Mouse (Mus musculus) ovary, adult 18-20 months (tissue): Measurements from ENCODE around the gene D1Ertd622e.

Experiments used
- DNase-seq: peaks from one replicate; pipeline ENCODE4 v3.0.0; 2022; ENCODE audit warnings: low spot score, mixed read lengths

Gene D1Ertd622e

DNA sequence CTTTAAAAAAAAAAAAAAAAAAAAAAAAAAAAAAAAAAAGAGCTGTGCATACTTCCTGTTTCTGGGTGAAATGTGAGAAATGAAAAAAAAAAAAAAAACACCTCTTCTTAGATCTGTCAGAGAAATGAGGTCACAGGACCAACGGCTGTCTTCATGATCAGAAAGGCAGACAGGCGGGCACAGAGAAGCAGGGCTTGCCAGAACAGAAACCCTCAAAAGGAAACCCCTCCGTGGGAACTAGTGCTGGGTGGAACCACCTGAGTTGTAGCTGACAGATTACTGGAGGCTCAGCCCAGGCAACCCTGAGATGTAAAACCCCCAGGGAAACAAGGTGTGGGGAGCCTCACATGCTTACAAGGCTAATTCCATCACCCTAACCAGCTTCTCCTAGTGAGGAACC lies 81.6 kb downstream of the D1Ertd622e start:
- no peak for DNase-seq

DNA sequence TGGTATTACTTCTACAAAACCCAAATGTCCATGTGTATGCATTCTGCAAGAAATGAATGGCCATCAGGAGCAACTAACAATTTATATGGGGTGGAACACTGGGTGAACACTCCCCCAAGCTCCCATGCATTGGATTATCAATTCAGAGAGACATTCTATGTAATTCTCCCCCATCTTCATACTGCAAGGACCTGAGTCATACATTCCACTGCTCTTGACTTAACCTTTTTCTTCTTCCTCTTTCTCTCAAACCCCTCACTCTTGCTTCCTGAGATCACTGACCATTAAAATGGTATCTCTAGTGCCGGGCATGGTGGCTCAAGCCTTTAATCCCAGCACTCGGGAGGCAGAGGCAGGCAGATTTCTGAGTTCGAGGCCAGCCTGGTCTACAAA lies 83.9 kb downstream of the D1Ertd622e start:
- DNase-seq = no peak

DNA sequence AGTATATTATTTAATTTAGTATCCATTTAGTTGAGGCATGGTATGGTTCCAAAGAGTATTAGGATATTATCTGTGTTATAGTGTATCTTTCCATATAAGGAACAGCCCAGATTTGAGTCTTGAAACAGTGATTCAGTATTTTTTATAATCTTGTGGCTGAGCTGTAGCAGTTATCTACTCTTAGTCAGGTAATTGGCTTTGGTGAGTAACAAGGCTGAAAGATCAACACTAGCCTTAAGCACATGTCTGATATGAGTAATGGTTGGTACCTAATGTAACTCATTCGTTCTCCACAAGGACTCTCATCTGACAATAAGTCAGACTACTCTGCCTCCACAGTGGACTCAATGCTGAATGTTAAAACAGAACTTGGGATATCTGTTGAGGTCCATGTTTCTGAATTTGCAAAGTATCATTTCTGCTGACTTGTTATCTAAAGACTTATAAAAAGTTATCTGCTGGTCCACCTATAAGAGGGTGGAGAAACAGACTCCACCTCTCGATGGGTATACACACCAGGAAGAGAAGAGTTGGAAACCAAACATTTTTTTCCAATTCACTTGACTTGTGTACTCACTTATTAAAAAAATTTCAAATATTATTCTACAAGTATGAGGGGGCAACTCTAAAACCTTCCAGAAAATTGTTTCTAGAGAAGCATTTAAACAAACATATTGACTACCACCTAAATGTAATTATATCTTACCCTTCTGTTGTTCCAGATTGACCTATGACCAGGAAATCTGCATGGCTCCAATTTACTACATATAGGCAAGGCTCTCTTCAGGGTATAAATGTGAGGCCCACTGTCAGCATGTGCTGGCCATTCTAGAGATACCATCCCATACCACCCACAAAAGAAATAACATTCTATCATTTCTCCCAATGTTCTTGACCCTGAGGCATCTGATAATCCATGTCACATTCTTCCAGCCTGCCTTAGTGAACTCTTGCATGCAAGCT lies 84.5 kb downstream of the D1Ertd622e start:
- DNase-seq = no peak

DNA sequence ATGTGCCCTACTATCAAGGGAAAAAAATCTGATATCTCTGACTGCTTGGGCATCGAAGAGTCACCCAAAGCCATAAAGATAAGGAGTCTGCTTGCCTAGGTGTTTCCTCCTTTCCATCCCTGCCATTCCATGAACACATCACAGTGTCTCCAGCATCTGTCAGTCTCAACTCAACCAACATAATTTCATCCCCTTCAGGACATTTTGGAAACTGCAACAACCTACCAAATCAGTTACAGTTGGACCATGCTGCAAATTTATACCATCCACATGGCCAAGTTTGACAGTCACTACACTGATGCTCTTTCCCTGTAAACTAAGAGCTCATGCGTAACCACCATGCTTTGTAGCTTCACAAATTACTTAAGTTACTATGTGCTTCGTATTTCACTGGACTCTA lies 85.3 kb downstream of the D1Ertd622e start:
- DNase-seq = no peak

DNA sequence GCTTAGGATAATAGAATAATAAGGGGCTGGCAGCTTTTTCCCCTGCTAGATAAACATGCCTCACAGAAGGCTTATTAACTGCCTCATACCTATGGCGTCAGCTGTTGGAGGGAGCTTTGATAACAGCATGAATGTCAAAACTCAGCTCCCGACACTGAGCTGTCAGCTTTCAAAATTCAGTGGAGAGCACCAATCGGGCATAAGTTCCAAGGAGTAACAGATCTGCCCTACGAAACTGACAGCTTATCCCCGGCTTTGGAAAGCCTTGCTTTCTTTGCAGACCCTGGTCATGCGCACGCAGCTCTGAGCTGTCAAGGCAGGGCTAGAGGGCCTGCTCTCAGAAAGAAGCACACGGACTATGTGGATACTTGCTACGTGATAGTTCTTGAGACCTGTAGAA lies 91.1 kb downstream of the D1Ertd622e start:
- DNase-seq = no peak

DNA sequence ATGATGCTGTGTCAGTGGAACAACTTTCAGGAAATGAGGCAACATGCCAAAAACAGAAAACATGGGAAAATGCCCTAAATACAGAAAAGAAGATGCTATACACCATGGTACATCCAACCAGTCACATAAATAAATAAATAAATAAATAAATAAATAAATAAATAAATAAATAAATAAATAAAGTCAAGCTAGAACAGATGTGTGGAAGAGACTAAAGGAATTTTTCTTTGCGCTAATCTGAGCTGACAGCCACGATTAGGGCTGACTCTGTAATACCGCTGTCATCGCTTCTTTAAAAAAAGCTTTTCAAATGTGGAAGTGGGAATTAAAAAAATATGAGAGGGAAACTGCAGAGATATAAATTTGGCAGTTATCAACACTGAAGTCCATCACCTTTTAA lies 93.9 kb downstream of the D1Ertd622e start:
- no peak for DNase-seq

DNA sequence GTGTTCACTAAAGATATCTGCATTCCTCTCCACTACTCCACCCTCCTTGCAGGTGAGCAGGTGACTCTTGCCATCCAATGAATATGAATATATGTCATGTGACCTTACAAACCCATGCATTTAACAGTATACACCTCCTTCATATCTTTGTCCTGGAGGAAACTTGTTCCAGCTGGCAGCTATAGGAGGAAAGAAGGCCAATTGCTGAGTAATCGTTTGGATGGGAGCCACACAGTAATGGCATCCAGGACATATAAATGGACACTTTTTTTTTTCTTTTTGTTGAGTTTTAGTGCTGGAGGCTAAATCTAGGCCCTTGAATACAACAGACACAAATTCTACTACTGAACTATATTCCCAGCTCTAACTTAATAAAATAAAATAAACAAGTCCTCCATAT lies 97.2 kb downstream of the D1Ertd622e start:
- DNase-seq = no peak

DNA sequence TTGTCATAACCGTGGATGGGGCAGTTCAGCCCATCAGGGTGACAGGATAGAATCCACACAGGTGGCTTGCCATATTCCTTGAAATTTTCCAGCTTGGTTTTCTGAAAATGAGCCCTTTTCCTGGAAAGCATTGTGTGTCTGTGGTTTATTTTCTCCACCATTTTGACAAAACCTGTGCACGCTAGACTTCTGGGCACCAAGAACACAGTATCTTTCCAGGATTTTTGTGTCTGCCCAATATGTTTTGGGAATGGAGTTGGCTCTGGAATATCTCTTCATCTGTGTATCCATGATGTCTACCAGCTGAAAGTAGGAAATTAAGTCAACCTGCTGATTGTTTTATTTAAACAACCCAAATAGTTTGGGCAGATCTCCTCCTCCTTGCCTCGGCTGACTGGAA lies 99.0 kb downstream of the D1Ertd622e start:
- DNase-seq = no peak
